Mouse (Mus musculus): ENCODE data around the gene Chek2. TPM values are rescaled to one million over a fixed set of nuclear protein-coding genes. Genes with fewer than 3 reads are reported as not detected.
A peak's percentile ranks its signal among the peaks of the same experiment; 100 is the strongest.
"Not testable (repeated sequence)": the region's sequence is repeated elsewhere in the genome, so short reads cannot be mapped to it uniquely, and the experiment has no call there.

Chek2 gene
- total RNA-seq, 2 experiments from 2014 or later: 71.9 to 86.9 TPM

GRCm38 (mm10) chr5:110838016-110838415 lies 1.8 kb upstream of the Chek2 start:
- not testable (repeated sequence) for ATAC-seq (replicated peaks; ENCODE audit: low FRiP score, poor library complexity, severe bottlenecking)

GRCm38 (mm10) chr5:110839038-110839677 lies 621 bp upstream of the Chek2 start:
- peak; percentile 43 for ATAC-seq (replicated peaks; ENCODE audit: low FRiP score, poor library complexity, severe bottlenecking)

GRCm38 (mm10) chr5:110840465-110840864 lies 686 bp downstream of the Chek2 start:
- no peak for ATAC-seq (replicated peaks; ENCODE audit: low FRiP score, poor library complexity, severe bottlenecking)

GRCm38 (mm10) chr5:110841046-110841862 lies 1.5 kb downstream of the Chek2 start:
- 0 out of 2 replicates have a peak, but pooled peaks have one; percentile 5 for ATAC-seq (replicated peaks; ENCODE audit: low FRiP score, poor library complexity, severe bottlenecking)

GRCm38 (mm10) chr5:110852990-110853389 lies 13.2 kb downstream of the Chek2 start:
- ATAC-seq (replicated peaks; ENCODE audit: low FRiP score, poor library complexity, severe bottlenecking): no peak

GRCm38 (mm10) chr5:110857091-110857490 lies 17.3 kb downstream of the Chek2 start:
- ATAC-seq (replicated peaks; ENCODE audit: low FRiP score, poor library complexity, severe bottlenecking): no peak

- ATAC-seq (replicated peaks; ENCODE audit: low FRiP score, poor library complexity, severe bottlenecking): no peak
These were observed 19.4 kb downstream of the Chek2 start for GRCm38 (mm10) chr5:110859013-110859650.

GRCm38 (mm10) chr5:110860445-110860844 lies 20.7 kb downstream of the Chek2 start:
- ATAC-seq (replicated peaks; ENCODE audit: low FRiP score, poor library complexity, severe bottlenecking): no peak

- ATAC-seq (replicated peaks; ENCODE audit: low FRiP score, poor library complexity, severe bottlenecking): no peak
These were observed 28.7 kb downstream of the Chek2 start for GRCm38 (mm10) chr5:110868460-110868859.

- ATAC-seq (replicated peaks; ENCODE audit: low FRiP score, poor library complexity, severe bottlenecking): no peak
These were observed 29.5 kb downstream of the Chek2 start for GRCm38 (mm10) chr5:110869242-110869669.

GRCm38 (mm10) chr5:110873160-110873559 lies 33.4 kb downstream of the Chek2 start:
- ATAC-seq (replicated peaks; ENCODE audit: low FRiP score, poor library complexity, severe bottlenecking): no peak

- no peak for ATAC-seq (replicated peaks; ENCODE audit: low FRiP score, poor library complexity, severe bottlenecking)
These were observed 34.9 kb downstream of the Chek2 start for GRCm38 (mm10) chr5:110874711-110875110.

- ATAC-seq (replicated peaks; ENCODE audit: low FRiP score, poor library complexity, severe bottlenecking): no peak
These were observed 35.5 kb downstream of the Chek2 start for GRCm38 (mm10) chr5:110875286-110875685.

GRCm38 (mm10) chr5:110877666-110878505 lies 38.1 kb downstream of the Chek2 start:
- no peak for ATAC-seq (replicated peaks; ENCODE audit: low FRiP score, poor library complexity, severe bottlenecking)

GRCm38 (mm10) chr5:110878526-110878925 lies 38.7 kb downstream of the Chek2 start:
- ATAC-seq (replicated peaks; ENCODE audit: low FRiP score, poor library complexity, severe bottlenecking): not testable (repeated sequence)

- ATAC-seq (replicated peaks; ENCODE audit: low FRiP score, poor library complexity, severe bottlenecking): no peak
These were observed 39.3 kb downstream of the Chek2 start for GRCm38 (mm10) chr5:110879042-110879441.

- peak; percentile 74 for ATAC-seq (replicated peaks; ENCODE audit: low FRiP score, poor library complexity, severe bottlenecking)
These were observed 40.0 kb downstream of the Chek2 start, which contains the start of gene Ttc28 for GRCm38 (mm10) chr5:110879584-110880374. Ttc28 (plus strand) TSS chr5:110879803.

- no peak for ATAC-seq (replicated peaks; ENCODE audit: low FRiP score, poor library complexity, severe bottlenecking)
These were observed 48.8 kb downstream of the Chek2 start for GRCm38 (mm10) chr5:110888596-110888995.

- ATAC-seq (replicated peaks; ENCODE audit: low FRiP score, poor library complexity, severe bottlenecking): no peak
These were observed 50.2 kb downstream of the Chek2 start for GRCm38 (mm10) chr5:110889945-110890344.

Measured in erythroblast, adult 5-6 weeks (primary cell).